Mouse (Mus musculus) 416B (cell line): ENCODE results near the gene 1190005I06Rik.

Experiments used
- DNase-seq: peaks from one replicate; pipeline ENCODE4 v3.0.0; 2011; ENCODE audit warnings: low read depth

Gene 1190005I06Rik

GRCm38 (mm10) chr8:120667561-120668373, 20.3 kb upstream of the 1190005I06Rik start, which contains the start of the genes Gm27021 and Cox4i1:
TSS of gene Gm27021 (minus strand) at chr8:120668079.
TSS of gene Cox4i1 (plus strand) at chr8:120668222.
- DNase-seq, result peak; percentile 92

- DNase-seq, result peak; percentile 54
These were observed 19.5 kb upstream of the 1190005I06Rik start for GRCm38 (mm10) chr8:120666807-120667470.

DNA sequence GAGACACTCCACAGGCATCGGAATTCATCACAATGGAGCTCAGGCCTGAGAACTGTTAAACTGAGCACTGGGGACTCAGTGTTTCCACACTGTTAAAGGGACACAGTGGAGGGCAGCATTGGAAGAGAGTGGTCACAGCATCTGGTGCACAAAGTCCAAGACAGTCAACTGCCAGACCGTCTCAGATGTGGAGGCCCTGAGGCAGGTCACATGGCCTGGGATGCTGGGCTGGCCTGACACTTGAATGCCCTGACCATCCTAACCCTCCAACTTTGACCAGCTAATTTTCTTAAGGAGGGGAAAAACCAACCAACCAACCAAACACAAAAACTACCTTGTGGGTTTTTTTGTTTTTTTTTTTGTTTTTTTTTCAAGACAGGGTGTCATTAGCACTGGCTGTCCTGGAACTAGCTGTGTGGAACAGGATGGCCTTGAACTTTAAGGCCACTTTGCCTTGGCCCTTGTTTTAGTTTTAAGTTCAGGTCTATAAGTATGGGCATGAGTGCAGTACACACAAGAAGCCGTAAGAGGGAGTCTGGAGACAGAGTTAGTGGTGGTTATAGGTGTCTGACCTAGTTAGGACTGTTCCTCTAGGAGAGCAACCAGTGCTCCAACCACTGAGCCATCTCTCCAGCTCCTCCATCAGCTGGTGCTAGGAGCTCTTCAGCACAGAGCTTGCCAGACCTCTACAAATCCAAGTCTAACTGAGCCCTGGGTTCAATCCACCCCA, 18.5 kb upstream of the 1190005I06Rik start:
- peak; percentile 70 for DNase-seq

- peak; percentile 29 for DNase-seq
These were observed 17.1 kb upstream of the 1190005I06Rik start for GRCm38 (mm10) chr8:120664566-120664965.

- DNase-seq, result no peak
These were observed 10.0 kb upstream of the 1190005I06Rik start for GRCm38 (mm10) chr8:120657415-120657814.

DNA sequence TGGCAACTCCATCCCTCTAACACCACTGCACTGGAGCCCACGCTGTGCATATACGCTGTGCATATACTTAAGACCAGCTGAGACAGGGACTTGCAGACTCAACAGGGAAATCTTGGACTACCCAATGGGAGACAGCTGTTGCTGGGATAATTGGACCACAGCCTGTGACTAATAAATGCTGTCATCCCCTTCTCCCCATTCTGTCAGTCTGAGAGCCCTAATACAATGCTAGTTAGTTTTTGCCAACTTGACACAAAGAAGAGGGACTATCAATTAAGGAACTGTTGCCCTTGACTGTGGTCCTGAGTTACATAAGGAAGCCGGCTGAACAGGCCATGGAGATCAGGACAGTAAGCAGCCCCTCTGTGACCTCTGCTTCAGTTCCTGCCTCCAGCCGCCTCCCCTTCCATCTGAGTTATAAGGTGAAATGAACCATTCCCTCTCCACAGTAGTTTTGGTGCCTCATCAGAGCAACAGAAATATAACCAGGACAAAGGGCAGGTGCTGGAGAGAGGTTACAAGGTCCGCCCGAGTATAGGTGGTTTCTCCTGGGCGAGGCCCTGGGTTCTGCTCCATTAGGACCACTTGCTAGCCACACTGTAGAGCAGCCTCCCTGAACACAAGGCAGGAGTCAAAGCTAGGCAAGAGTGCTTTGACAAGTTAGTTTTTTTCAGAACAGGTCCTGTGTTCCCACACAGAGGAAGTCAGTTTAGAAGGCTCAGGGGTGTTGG, 9.1 kb upstream of the 1190005I06Rik start:
- no peak for DNase-seq

DNA sequence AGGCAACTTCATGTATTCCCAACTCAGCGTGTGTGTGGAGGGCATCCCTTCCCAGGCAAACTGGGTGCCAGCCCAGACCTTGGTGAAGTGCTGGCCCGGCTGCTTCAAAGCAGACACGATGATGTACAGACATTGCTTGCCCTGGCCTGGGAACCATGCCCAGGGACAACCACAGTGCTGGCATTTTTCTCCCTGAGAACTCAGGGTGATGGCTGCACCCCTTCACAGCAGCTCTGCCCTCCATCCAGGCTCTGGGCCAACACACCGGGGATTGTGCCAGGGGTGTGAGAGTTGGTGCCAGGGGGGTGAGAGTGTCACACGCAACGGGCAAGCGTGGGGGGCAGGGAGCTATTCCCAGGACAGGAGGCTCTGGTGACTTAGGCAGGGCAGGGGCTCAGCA, 2.8 kb downstream of the 1190005I06Rik start:
- DNase-seq, result no peak

DNA sequence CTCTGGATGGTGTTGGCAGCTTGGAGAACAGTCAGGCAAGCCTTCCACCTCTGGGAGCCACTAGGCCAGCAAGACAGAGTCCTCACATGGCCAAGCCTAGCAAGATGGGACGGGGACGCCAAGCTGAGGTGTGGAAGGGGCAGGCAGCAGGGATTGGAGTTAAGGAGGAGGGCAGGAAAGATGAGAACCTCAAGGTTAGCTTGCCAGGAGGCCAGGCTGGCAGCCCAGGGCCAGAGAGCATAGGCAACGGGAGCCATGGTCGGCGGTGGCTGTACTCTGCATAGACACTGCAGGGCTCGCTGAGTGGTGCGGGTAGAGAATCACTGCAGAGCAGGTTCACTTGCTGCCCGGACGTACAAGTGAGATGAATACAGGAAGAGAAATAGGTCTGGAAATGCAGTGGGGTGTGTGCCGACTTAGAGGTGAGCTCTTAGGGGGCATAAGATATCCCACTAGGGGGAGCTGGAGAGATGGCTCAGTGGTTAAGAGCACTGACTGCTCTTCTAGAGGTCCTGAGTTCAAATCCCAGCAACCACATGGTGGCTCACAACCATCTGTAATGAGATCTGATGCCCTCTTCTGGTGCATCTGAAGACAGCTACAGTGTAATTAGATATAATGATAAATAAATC, 5.3 kb downstream of the 1190005I06Rik start:
- DNase-seq, result peak; percentile 43

DNA sequence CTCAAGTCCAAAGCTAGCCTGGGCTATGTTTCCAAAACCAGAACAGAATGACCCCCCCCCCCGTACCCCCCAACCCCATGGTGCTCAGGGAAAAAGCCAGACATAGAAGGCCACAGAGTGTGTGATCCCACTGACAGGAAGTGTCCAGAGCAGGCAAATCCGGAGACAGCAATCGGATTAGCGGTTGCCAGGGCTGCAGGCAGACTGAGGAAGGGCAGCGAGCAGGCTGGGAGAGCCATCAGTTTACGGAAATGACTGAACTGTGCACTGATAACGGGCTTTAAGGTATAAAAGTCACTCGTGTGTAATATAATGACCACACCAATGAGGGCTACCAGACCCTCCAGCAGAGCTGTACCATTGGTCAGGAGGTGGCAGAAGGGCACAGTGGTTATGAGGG, 6.2 kb downstream of the 1190005I06Rik start:
- no peak for DNase-seq

GRCm38 (mm10) chr8:120634329-120634839, 13.0 kb downstream of the 1190005I06Rik start:
- DNase-seq, result peak; percentile 83

DNA sequence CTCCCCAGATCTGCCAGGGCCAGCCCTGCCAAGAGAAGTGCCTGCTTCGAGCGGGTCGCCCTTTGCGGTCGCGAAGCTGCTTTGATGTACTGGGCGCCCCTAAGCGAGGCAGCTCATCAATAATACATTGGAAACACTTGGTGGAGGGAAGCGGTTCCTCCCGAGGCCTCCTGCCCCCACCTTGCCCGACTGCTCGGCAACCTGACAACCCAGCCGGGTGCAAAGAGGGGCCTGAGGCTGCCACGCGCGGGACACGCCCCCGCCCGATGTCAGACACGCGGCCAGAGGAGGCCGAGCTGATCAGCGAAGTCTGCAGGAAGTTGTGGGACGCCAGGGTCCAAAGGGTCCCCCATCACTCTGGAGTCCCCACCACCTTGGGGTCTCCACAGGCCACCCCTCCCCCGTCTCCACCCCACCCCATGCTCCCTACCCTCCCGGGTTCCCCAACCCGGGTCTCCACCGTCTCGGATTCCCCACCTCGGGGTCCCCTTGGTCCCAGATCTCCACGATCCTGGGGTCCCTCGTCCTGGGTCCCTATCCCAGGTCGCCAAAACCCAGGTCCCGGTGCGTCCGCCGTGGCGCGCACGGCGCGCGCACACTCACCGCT, 13.7 kb downstream of the 1190005I06Rik start:
- DNase-seq, result no peak

GRCm38 (mm10) chr8:120632969-120633664, 14.3 kb downstream of the 1190005I06Rik start:
- no peak for DNase-seq

DNA sequence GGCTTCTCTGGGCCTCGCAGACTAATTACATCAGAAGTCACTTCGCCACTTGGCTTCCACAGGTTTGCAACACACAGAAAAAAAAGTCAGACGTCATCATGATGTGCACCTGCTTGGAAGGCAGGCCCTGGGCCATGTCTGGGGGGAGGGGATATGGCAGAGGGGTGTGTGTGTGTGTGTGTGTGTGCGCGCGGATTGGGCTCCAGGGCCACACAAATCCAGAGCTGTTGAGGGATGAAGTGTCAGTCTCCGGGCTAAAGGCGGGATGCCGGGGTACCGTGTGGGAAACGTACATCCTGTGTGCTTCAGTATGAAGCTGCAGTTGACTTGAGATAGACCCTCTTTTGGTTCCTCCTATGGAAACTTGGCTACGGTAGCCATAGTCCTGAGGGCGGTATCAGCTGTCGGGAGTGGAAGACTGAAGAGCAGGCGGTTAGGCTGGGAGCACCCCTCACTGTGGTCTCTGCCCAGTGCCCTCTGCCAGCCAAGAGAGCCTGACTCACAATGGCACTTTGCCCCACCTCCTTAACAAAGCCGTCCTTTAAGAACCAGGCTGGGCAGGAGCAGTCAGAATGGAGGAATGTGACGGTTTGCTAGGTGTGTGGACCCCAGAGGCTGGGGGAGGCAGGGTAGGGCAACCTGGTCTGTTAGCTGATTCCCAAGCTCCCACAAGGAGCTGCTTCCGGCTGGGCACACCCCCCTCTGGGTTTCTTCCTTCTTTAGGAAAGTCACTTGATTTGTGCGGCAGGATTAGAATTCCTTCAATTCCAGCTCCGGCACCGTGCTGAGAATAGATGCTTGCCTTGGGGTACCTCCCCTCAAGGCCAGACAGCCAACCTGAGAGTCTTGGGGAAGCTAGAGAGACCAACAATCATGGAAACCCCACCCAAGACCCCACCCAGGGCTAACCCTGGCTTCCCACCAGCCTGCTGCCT, 15.7 kb downstream of the 1190005I06Rik start:
- no peak for DNase-seq

DNA sequence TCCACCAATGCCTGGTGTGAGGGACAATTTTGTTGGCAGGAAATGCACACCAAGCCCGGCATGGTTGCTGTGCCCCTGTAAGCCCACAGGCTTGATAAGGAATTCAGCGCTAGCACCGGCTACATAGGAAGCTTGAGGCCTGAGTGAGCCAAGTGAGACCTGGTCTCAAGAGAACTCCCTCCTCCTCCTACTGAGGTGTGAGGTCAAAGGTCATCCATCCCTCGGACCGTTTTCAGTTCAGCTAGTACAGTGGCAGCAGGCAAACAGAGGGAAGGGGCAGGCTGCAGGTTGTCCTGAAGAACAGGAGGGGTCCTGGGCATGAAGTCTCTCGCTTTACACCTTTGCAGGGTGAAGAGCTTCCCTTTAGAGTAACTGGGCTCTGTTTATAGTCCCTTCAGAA, 16.6 kb downstream of the 1190005I06Rik start:
- DNase-seq, result no peak

DNA sequence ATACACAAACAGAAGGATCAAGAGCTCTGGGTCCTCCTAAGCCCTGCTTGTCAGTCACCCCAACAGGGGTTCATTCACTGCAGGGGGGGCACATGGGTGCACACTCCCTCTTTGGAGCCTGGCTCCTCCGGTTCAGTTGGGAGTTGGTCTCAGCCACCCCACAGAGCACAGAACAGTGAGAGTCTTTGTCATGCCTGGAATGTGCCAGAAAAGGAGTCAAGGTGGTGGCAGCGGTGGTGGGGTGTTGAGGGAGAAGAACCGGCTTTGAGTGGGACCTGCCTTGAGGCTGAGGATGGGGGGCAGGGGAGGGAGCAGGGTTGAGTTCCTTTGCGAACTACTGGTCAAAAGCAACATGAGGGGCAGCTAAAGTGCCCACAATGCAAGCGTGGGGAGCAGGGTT, 17.4 kb downstream of the 1190005I06Rik start:
- DNase-seq, result no peak

DNA sequence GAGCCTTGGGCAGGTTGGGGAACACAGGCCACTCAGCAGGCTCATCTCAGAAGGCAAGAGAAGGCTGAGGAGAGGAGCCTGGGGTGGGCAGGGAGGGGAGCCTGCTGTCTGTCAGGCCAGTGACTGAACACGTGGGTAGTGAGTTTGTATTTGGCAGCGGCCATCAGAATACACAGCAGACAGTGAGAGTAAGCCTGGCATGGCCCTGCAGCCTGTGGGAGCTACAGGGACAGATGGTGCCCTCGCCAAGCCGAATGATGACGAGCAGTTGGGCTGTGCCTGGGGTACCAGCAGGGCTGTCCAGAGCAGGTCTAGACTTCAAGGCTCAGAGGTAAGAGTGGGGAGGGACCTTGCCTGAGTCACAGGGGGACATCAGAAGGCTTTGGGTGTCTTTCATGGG, 20.1 kb downstream of the 1190005I06Rik start:
- DNase-seq, result no peak

GRCm38 (mm10) chr8:120626461-120626860, 21.0 kb downstream of the 1190005I06Rik start:
- DNase-seq, result no peak

GRCm38 (mm10) chr8:120623608-120624007, 23.8 kb downstream of the 1190005I06Rik start:
- no peak for DNase-seq

DNA sequence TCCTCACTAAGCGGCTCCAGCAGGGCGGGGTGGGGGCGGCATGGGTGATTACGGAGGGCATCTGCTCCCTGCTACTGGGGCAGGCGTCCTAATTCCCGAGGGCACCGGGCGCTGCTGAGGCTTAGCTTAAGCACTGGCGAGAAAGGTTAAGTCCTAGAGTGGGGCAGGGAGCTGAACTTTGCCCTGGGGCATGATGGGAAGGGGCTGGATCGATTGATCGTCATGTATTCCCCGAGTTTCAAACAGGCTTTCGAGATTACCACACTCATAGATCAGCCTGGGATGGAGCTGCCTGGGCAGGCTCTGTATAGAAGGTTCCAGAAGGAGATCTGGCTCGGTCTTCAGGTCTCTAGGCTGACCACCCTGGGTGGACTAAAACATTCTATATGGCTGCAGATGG, 25.3 kb downstream of the 1190005I06Rik start:
- DNase-seq, result no peak
